Mouse (Mus musculus) cerebellum, adult 2 months (tissue): Measurements from ENCODE around the gene Gm1113.

ENCODE experiments used
- CTCF ChIP-seq: fragments of 200-500 bp; IDR thresholded peaks from 2 replicates; pipeline ENCODE4 v1.5.1; 2011; ENCODE audit warnings: low read depth, mild to moderate bottlenecking, control low read depth, low read length, moderate library complexity, borderline replicate concordance; ENCODE audit not compliant: insufficient read depth
- POLR2A ChIP-seq: fragments of 200-500 bp; IDR thresholded peaks from 2 replicates; pipeline ENCODE4 v1.6.1; 2011; ENCODE audit warnings: low read length, control low read depth, borderline replicate concordance; ENCODE audit not compliant: insufficient read depth

DNA sequence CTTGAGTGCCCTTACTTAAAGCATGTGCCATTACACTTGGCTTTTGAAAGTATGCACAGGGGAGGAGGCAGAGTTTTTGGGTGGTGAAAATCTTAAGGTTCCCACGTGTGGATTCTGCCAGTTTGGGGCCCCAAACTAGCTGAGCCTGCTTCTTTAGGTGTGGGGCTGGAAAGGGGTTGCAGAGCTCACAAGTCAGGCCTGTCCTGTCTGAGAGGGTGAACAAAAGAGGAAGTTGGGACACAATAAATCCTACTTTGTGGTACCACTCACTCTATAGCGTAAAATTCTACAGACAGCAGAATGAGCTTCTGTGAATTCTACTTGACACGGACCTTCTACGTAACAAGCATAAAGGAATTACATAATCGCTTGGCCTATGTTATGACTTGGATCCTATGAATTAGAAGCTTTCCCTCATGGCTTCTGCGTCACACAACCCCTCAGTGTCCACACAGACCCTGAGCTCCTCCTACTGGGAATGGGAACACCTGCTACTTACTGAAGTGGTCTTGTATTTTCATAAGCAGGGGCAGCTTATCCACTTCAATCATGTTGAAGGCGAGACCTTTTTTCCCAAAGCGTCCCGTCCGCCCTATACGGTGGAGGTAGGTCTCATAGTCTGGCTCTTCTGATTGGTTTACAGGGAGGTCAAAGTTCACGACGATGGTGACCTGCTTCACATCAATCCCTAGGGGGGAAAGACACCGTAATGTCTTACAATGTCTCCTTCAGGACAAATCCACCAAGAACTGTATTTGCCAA lies 25.2 kb upstream of the Gm1113 start:
- TF ChIP-seq CTCF (no peak), POLR2A (no peak)
